Mouse (Mus musculus) G1E (cell line): ENCODE measurements at regions not wholly inside any gene's neighbourhood (a gene's known extent, or its start where the extent isn't known, plus 50 kb on each side); places are given as distances from the start of the nearest gene placed in this dataset.

Experiments used
- CTCF ChIP-seq: IDR thresholded peaks from 2 replicates; pipeline ENCODE4 v1.5.1; 2012; ENCODE audit warnings: low read depth, low read length, inconsistent platforms, mixed read lengths
- GATA1 ChIP-seq: IDR thresholded peaks from 2 replicates; pipeline ENCODE4 v1.6.1; 2012; ENCODE audit warnings: borderline replicate concordance, low read length, inconsistent platforms, mixed read lengths
- GATA2 ChIP-seq: IDR thresholded peaks from 2 replicates; pipeline ENCODE4 v1.6.1; 2012; ENCODE audit warnings: low read depth, low read length, inconsistent platforms, borderline replicate concordance
- POLR2AphosphoS5 ChIP-seq: IDR thresholded peaks from 2 replicates; pipeline ENCODE4 v1.6.1; 2012; ENCODE audit warnings: low read depth, low read length, inconsistent platforms; ENCODE audit not compliant: insufficient replicate concordance
- TAL1 ChIP-seq: conservative IDR thresholded peaks from 2 replicates; pipeline ENCODE4 v1.6.1; 2012; ENCODE audit warnings: low read depth, low read length, inconsistent platforms, mixed read lengths

- TF ChIP-seq GATA1 (no peak), CTCF (no peak), POLR2AphosphoS5 (no peak), TAL1 (no peak), GATA2 (no peak)
Measured at GRCm38 (mm10) chr3:130883319-130883718, 153.1 kb upstream of the Rpl34 start.
